Mouse (Mus musculus) neutrophil, adult 59 days (primary cell): ENCODE results near the gene Cd164l2. TPM values are rescaled to one million over a fixed set of nuclear protein-coding genes. Genes with fewer than 3 reads are reported as not detected.

Experiments
- total RNA-seq, 2 experiments: library from RNA; stranded (reverse); gene quantifications; 1 replicate in 1 of 2; 2 replicates in 1 of 2; pipeline ENCODE4 v1.2.4; 2023

Gene Cd164l2
- not detected for total RNA-seq

DNA sequence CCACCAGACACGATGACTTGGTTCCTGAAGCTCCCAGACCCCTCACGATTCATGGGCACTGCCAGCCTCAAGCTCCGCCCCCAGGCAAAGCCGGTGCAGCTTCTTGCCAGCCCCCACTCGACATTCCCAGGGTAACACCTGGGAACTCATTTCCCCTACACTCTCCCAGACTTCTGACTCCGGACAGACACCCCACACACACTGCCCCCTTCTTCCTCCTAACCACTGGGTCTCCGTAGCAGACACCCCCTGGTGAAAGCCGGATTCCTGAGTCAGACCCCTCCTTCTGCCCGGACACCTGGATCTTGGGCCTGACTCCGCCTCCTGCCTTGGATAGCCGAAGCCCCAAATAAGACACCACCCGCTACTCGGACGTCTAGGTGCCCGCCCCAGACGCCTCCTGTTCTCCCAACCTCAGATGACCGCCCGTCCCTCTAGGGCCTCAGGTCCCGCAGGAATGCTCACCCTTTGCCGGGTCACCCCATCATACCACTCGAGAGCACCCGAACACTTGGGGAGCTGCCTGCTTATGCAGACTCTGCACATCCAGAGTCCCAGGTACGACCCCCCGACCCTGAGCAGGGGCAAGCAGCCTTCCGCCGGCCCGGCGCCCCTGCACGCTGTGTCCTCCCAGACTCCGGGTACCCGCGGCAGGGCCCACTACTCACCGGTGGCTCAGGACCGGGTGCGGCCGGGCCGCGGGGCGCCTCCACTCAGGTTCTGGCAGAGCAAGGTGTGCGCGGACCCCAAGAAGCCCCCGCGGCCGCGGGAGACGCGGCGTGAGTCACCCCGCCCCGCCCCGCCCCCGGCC is at the start of gene Cd164l2, which contains the start of gene Gpr3:
Gene Cd164l2 (plus strand): TSS at position 381 of the 811 bp plus-strand sequence.
Gene Gpr3 (minus strand): TSS at position 786 of the 811 bp plus-strand sequence.

DNA sequence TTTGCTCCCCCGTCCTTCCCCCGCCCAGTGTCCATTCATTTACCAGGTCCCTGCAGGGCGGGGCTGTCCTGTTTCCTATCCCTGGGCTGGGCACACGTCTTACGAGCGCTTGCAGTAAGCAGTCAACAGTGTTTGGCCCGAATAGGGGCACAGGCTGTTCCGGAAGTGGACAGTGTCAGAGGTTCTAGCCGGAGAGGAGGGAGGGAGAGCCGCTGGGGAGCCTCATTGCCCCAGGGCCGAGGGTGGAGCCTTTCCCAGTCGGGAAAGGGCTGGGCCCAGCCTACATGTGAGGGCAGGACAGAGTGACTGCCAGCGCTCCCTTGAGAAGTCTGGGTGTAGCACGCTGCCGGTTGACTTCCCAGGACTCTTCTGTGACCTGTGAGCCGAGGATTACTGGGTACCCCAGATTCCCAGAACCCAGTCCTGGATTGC is 28.6 kb downstream of the Cd164l2 start, which contains the start of gene Map3k6:
Gene Map3k6 (plus strand): TSS at position 329 of the 432 bp plus-strand sequence.

DNA sequence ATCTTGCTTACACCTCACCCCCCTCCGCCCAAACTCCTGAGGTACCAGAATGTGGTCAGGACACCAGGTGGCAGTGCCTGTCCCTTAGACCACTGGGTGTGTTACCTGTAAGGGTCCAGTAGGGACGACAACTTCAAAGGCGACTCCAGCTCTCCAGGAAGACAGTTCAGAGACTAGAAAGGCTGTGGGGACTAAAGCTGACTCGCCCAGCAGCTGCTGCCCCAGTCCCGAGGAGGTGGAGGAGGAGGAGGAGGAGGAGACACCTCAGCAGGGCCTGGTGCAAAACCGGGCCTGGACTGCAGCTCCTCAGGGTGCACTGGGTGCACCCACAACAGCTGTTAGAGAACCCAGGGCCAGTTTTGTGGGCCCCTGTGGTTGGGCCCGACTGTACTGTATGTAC is 51.0 kb downstream of the Cd164l2 start, which contains the start of gene Sytl1:
Gene Sytl1 (minus strand): TSS at position 232 of the 400 bp plus-strand sequence.

Other genes with a start within 250 kb of the Cd164l2 start
- 100 to 1,000 TPM; 281 to 295 TPM for gene Fgr, start 238.0 kb upstream of the Cd164l2 start, total RNA-seq
- 1 to 10 TPM; 6.8 to 8.5 TPM for gene Ahdc1, start 200.9 kb upstream of the Cd164l2 start, total RNA-seq
- gene Wasf2, start 81.6 kb upstream of the Cd164l2 start, total RNA-seq = 100 to 1,000 TPM; 277 to 285 TPM
- gene Gpr3, start 405 bp downstream of the Cd164l2 start, total RNA-seq = under 1 TPM in 1 of 2 experiments, not detected in 1; 0.80 TPM
- 1 to 10 TPM; 5.3 to 6.1 TPM for gene Map3k6, start 28.7 kb downstream of the Cd164l2 start, total RNA-seq
- 10 to 100 TPM; 30.6 to 44.3 TPM for gene Sytl1, start 51.0 kb downstream of the Cd164l2 start, total RNA-seq
- gene Tmem222, start 65.7 kb downstream of the Cd164l2 start, total RNA-seq = 10 to 100 TPM; 36.4 to 36.7 TPM
- 10 to 100 TPM; 62.0 to 62.6 TPM for gene Wdtc1, start 141.3 kb downstream of the Cd164l2 start, total RNA-seq
- gene Slc9a1, start 157.6 kb downstream of the Cd164l2 start, total RNA-seq = 10 to 100 TPM; 62.2 to 66.0 TPM